Mouse (Mus musculus) ES-CJ7 (cell line): ENCODE measurements around the gene Iqcf1.
A peak's percentile ranks its signal among the peaks of the same experiment; 100 is the strongest.

Source experiments
- DNase-seq: peaks from one replicate; pipeline ENCODE4 v3.0.0; 2011; ENCODE audit warnings: low read depth, low spot score

The Iqcf1 gene

GRCm38 (mm10) chr9:106464751-106465541, 34.8 kb upstream of the Iqcf1 start:
- no peak for DNase-seq

GRCm38 (mm10) chr9:106465571-106466200, 34.1 kb upstream of the Iqcf1 start, which contains the start of gene Gpr62:
TSS of gene Gpr62 (minus strand) at chr9:106465938.
- no peak for DNase-seq

GRCm38 (mm10) chr9:106466721-106467120, 33.0 kb upstream of the Iqcf1 start:
- DNase-seq, result no peak

- no peak for DNase-seq
These were observed 32.0 kb upstream of the Iqcf1 start for GRCm38 (mm10) chr9:106467746-106468145.

- DNase-seq, result no peak
These were observed 30.4 kb upstream of the Iqcf1 start for GRCm38 (mm10) chr9:106469317-106469716.

- DNase-seq, result no peak
These were observed 30.0 kb upstream of the Iqcf1 start for GRCm38 (mm10) chr9:106469776-106470175.

GRCm38 (mm10) chr9:106470991-106471750, 28.6 kb upstream of the Iqcf1 start:
- DNase-seq, result no peak

GRCm38 (mm10) chr9:106471892-106472291, 27.9 kb upstream of the Iqcf1 start:
- DNase-seq, result peak; percentile 92

- DNase-seq, result no peak
These were observed 27.4 kb upstream of the Iqcf1 start for GRCm38 (mm10) chr9:106472321-106472720.

- DNase-seq, result no peak
These were observed 26.6 kb upstream of the Iqcf1 start for GRCm38 (mm10) chr9:106473081-106473752.

- DNase-seq, result no peak
These were observed 26.0 kb upstream of the Iqcf1 start for GRCm38 (mm10) chr9:106473753-106474105.

- peak; percentile 86 for DNase-seq
These were observed 25.3 kb upstream of the Iqcf1 start for GRCm38 (mm10) chr9:106474456-106474855.

- DNase-seq, result peak; percentile 72
These were observed 24.7 kb upstream of the Iqcf1 start for GRCm38 (mm10) chr9:106475046-106475445.

- no peak for DNase-seq
These were observed 24.1 kb upstream of the Iqcf1 start, which contains the start of gene Rrp9 for GRCm38 (mm10) chr9:106475663-106476001. TSS of gene Rrp9 (plus strand) at chr9:106475963.

GRCm38 (mm10) chr9:106476002-106476923, 23.5 kb upstream of the Iqcf1 start:
- DNase-seq, result peak; percentile 72

- DNase-seq, result peak; percentile 100
These were observed 22.8 kb upstream of the Iqcf1 start, which contains the start of gene Parp3 for GRCm38 (mm10) chr9:106476924-106477484. TSS of gene Parp3 (minus strand) at chr9:106476949.

- no peak for DNase-seq
These were observed 22.1 kb upstream of the Iqcf1 start for GRCm38 (mm10) chr9:106477649-106478048.

- no peak for DNase-seq
These were observed 21.7 kb upstream of the Iqcf1 start for GRCm38 (mm10) chr9:106478101-106478500.

- DNase-seq, result no peak
These were observed 19.2 kb upstream of the Iqcf1 start for GRCm38 (mm10) chr9:106480541-106480940.

- no peak for DNase-seq
These were observed 18.7 kb upstream of the Iqcf1 start for GRCm38 (mm10) chr9:106481075-106481474.
